Mouse (Mus musculus) lung, adult 18-20 months (tissue): ENCODE data around the gene Gm49398.
A peak's percentile ranks its signal among the peaks of the same experiment; 100 is the strongest.

Experiments
- DNase-seq, 2 experiments: peaks; one replicate each; pipeline ENCODE4 v3.0.0; 2022; ENCODE audit warnings: mixed read lengths in 2 of 2

Gm49398 gene

GRCm38 (mm10) chr13:61288739-61289138 is at the start of gene Gm49398:
TSS of gene Gm49398 (minus strand) at chr13:61288839.
- DNase-seq = no peak

- no peak for DNase-seq
Measured at GRCm38 (mm10) chr13:61255258-61255657, 33.4 kb downstream of the Gm49398 start, which contains the start of gene Cts8. TSS of gene Cts8 (minus strand) at chr13:61255358.

DNA sequence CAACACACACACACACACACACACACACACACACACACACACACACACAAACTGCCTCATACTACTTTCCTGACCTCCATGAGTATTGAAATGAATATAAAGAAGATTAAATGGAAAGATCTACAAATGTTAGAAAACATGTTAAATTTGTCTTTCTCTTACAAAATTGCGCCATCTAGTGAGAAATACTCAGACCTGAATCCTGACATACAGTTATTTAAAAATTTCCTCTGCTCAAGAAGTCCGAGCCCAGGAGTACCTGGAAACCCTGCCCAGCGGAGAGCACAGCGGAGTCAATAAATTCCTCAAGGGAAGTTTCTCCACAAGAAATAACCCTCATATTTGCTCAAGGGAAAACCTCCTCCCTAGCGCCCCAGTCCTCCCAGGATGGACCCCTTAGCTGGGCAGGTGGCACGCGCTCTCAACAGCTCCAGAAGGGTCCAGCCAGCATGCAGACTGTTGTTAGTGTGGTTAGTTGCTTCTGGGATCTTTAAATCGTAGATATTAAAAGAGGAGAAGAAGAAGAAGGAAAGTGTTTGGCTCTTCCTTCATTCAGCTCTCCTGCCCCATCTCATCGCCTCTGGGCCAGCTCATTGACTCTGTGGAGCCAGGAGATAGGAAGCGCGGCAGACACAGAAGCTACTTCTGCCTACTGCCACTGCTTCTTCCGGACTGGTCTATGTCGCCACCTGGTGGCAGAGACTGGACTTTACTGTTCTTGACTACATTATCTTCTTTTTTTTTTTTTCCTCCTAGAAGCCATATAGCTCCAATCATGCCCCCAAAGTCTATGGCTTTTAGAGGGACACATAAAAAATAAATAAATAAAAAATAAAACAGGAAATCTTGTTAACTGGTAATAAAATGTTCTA is 47.3 kb downstream of the Gm49398 start:
- peak; percentile 20 to 29 for DNase-seq

GRCm38 (mm10) chr13:61203310-61203709 is 85.3 kb downstream of the Gm49398 start, which contains the start of gene Cts6:
TSS of gene Cts6 (minus strand) at chr13:61203410.
- no peak for DNase-seq
